Mouse (Mus musculus) ovary, postnatal 36 days (tissue): ENCODE data around the gene Alg9.

Experiments used
- DNase-seq: peaks from one replicate; pipeline ENCODE4 v3.0.0; 2022; ENCODE audit warnings: low spot score, mixed read lengths

Gene Alg9

GRCm38 (mm10) chr9:50774991-50775612, at the start of gene Alg9, which contains the start of gene 1110032A03Rik:
TSS of gene Alg9 (plus strand) at chr9:50775019.
TSS of gene 1110032A03Rik (minus strand) at chr9:50775520.
- DNase-seq, result peak; percentile 88

GRCm38 (mm10) chr9:50725921-50726590, 48.8 kb upstream of the Alg9 start:
- DNase-seq, result no peak

GRCm38 (mm10) chr9:50727171-50727924, 47.5 kb upstream of the Alg9 start:
- DNase-seq, result no peak

- peak; percentile 79 for DNase-seq
Measured at GRCm38 (mm10) chr9:50727925-50728651, 46.7 kb upstream of the Alg9 start.

GRCm38 (mm10) chr9:50729600-50729999, 45.2 kb upstream of the Alg9 start:
- no peak for DNase-seq

- DNase-seq, result no peak
Measured at GRCm38 (mm10) chr9:50732560-50732959, 42.3 kb upstream of the Alg9 start.

- DNase-seq, result no peak
Measured at GRCm38 (mm10) chr9:50734989-50735388, 39.8 kb upstream of the Alg9 start.

- peak; percentile 96 for DNase-seq
Measured at GRCm38 (mm10) chr9:50738914-50739870, 35.6 kb upstream of the Alg9 start, which contains the start of gene Dixdc1. TSS of gene Dixdc1 (minus strand) at chr9:50739517.

- no peak for DNase-seq
Measured at GRCm38 (mm10) chr9:50740867-50741784, 33.7 kb upstream of the Alg9 start.

- DNase-seq, result no peak
Measured at GRCm38 (mm10) chr9:50742261-50742660, 32.6 kb upstream of the Alg9 start.

- no peak for DNase-seq
Measured at GRCm38 (mm10) chr9:50742744-50743143, 32.1 kb upstream of the Alg9 start.

- no peak for DNase-seq
Measured at GRCm38 (mm10) chr9:50745806-50746205, 29.0 kb upstream of the Alg9 start.

- DNase-seq, result peak; percentile 56
Measured at GRCm38 (mm10) chr9:50746214-50746677, 28.6 kb upstream of the Alg9 start, which contains the start of gene 2310030G06Rik. TSS of gene 2310030G06Rik (minus strand) at chr9:50746536.

- DNase-seq, result no peak
Measured at GRCm38 (mm10) chr9:50750706-50751105, 24.1 kb upstream of the Alg9 start.

GRCm38 (mm10) chr9:50751323-50751722, 23.5 kb upstream of the Alg9 start, which contains the start of gene Cryab:
TSS of gene Cryab (plus strand) at chr9:50751325.
- no peak for DNase-seq

- DNase-seq, result no peak
Measured at GRCm38 (mm10) chr9:50752054-50752602, 22.7 kb upstream of the Alg9 start, which contains the start of gene Hspb2. TSS of gene Hspb2 (minus strand) at chr9:50752354.

- DNase-seq, result peak; percentile 68
Measured at GRCm38 (mm10) chr9:50752784-50753615, 21.8 kb upstream of the Alg9 start.

GRCm38 (mm10) chr9:50753947-50754346, 20.9 kb upstream of the Alg9 start:
- DNase-seq, result no peak
